Mouse (Mus musculus): ENCODE data around the gene Lad1. TPM values are rescaled to one million over a fixed set of nuclear protein-coding genes. Genes with fewer than 3 reads are reported as not detected.

Lad1 gene
- 0.43 and 2.0 TPM in 2 replicates for polyA plus RNA-seq (2012; rRNA removed)

DNA sequence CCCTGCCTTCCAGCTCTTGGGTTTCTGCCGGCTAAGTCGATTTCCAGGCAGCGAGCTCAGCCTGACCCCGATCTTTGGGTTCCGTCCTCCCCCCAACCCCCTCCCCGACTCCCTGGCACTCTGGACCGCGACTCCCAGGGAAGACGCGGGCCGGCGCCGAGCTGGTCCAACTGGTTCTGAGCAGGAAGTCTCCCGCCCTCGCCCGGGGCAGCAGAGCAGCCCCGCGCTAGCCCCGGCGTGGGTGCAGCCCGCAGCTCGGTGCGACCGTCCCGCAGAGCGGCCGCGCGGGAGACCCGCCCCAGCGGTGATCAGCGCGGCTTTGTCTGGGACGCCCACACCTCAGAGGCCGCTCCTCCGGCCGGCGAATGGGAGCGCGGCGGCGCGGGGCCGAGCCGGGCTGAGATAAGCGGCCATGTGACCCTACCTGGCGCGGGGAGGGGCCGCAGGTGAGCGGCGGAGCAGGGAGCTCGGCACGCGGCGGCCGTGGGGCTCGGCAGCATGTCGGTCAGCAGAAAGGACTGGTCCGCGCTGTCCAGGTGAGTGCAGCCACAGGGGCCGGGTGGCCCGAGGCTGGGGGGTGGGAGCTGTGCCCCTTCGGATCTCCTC is at the start of gene Lad1:
Lad1 (plus strand) TSS at position 118 of the 606 bp plus-strand sequence.

DNA sequence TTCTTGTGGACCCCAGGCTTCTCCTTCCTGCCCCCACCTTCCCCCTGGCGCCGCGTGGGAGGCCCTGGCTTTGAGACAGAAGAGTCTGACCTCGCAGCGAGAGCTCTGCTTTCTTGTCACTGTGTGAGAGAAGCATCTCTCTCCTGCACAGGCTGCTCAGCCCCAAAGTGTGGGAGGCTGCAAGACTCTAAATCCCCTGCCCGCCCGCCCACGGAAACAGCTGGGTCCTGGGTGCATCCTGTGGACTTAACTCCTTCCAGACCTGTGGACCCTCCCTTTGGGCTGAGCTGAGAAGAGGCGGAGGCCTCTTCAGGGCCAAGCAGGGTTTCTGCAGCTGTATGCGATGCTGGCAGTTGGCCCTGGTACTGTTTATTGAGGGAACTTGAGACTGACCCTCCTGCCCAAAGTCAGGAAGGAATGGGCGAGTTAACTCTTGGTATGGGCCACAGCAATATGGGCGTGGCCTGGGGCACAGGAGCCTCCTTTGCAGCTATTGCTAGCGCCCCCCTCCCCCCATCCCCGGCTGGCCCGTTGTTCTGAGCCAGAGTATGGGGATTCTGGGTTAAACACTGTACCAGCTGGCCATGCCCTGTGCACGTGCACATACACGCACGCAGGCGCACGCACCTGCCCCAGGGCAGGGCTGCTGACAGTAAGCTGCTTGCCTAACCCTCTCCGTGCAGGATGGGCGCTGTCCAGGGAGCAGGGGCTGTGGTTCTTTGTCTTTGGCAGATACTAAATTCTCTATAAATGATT is 39.4 kb upstream of the Lad1 start, which contains the start of gene Tnni1:
Tnni1 (plus strand) TSS at position 655 of the 756 bp plus-strand sequence.

DNA sequence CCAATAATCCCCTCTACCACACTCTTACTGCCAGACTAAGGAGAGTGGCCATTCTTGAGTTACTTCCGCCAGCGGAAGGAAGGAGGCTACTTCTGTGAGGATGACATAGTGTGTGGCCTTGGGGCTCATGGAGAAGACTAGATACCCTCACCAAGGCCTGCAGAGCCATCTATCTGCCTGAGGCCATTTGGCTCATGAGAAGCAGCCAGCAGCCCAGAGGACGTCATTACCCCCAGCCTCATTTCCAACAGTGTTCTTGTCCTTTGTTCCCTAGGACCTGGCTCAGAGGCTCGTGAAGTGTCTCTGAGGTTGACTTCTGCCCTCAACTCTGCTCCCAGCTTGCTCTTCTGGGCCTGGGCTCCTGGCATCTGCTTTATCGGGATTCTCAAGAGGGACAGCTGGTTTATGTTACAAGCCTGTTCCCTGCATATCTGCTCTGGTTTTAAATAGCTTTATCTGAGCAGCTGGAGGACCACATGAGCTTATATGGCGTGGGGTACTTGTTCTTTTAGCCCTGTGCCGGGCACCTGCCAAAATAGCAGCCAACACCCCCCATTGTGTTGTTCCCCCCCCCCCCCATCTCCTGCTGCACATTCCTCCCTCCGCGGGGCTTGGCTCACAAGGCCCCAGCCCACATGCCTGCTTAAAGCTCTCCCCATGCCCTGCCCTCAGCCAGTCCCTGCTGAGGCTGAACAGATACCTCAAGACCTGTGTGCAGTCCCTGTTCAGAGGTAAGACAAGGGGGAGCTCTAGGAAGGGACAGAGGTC is 17.5 kb downstream of the Lad1 start, which contains the start of gene Tnnt2:
Tnnt2 (plus strand) TSS at position 639 of the 768 bp plus-strand sequence.

Other genes starting within 250 kb of the Lad1 start
- gene Nav1, start 211.3 kb upstream of the Lad1 start, polyA plus RNA-seq (2012; rRNA removed): 58.4 and 63.9 TPM in 2 replicates
- 30.7 and 46.2 TPM in 2 replicates for gene Csrp1, start 98.5 kb upstream of the Lad1 start, polyA plus RNA-seq (2012; rRNA removed)
- gene Phlda3, start 52.5 kb upstream of the Lad1 start, polyA plus RNA-seq (2012; rRNA removed): 15.6 and 24.1 TPM in 2 replicates
- 1.1 and 66.1 TPM in 2 replicates for gene Tnni1, start 39.2 kb upstream of the Lad1 start, polyA plus RNA-seq (2012; rRNA removed)
- 0.57 and 24.1 TPM in 2 replicates for gene Tnnt2, start 17.8 kb downstream of the Lad1 start, polyA plus RNA-seq (2012; rRNA removed)
- gene Pkp1, start 100.6 kb downstream of the Lad1 start, polyA plus RNA-seq (2012; rRNA removed): 0.16 and 3.1 TPM in 2 replicates
- gene Igfn1, start 187.7 kb downstream of the Lad1 start, polyA plus RNA-seq (2012; rRNA removed): 0.04 and 0.11 TPM in 2 replicates
- 131 and 137 TPM in 2 replicates for gene Tmem9, start 189.6 kb downstream of the Lad1 start, polyA plus RNA-seq (2012; rRNA removed)
- 0.15 and 0.37 TPM in 2 replicates for gene Ascl5, start 232.2 kb downstream of the Lad1 start, polyA plus RNA-seq (2012; rRNA removed)
- 0.42 and 3.5 TPM in 2 replicates for gene Cacna1s, start 234.2 kb downstream of the Lad1 start, polyA plus RNA-seq (2012; rRNA removed)